Mouse (Mus musculus) E14TG2a.4 (cell line): ENCODE data around the gene Bnc1.

ENCODE experiments used
- CTCF ChIP-seq: conservative IDR thresholded peaks from 2 replicates; pipeline ENCODE4 v1.5.1; 2014; ENCODE audit warnings: low read length
- POU5F1 ChIP-seq: IDR thresholded peaks from 2 replicates; pipeline ENCODE4 v1.6.1; 2014; ENCODE audit warnings: low read length, borderline replicate concordance

DNA sequence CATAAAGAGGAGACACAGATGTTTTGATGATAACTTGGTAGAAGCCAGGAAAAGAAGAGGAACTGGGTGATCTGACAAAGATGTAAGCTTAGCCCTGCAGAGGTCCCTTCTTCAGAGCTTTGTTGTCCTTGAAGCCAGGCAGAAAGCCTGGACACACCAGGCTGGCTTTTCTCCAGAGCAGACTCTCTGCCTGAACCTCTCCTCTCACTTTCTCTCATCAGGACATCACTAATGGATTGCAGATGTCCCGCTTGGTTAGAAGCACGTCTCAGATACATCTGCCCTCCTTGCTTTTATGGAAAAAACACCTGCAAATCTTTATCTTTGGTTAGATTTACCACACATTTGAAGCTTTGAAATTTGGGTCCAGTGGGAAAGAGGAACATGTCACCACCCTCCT is 7.7 kb upstream of the Bnc1 start:
- TF ChIP-seq CTCF (no peak), POU5F1 (no peak)
